Mouse (Mus musculus): Measurements from ENCODE around the gene Gadd45g. TPM values are rescaled to one million over a fixed set of nuclear protein-coding genes. Genes with fewer than 3 reads are reported as not detected.
A peak's percentile ranks its signal among the peaks of the same experiment; 100 is the strongest.
"Not testable (repeated sequence)": the region's sequence is repeated elsewhere in the genome, so short reads cannot be mapped to it uniquely, and the experiment has no call there.

Gene Gadd45g
- total RNA-seq, 4 experiments from 2014 or later: 10.3 to 22.3 (median 14.1) TPM

DNA sequence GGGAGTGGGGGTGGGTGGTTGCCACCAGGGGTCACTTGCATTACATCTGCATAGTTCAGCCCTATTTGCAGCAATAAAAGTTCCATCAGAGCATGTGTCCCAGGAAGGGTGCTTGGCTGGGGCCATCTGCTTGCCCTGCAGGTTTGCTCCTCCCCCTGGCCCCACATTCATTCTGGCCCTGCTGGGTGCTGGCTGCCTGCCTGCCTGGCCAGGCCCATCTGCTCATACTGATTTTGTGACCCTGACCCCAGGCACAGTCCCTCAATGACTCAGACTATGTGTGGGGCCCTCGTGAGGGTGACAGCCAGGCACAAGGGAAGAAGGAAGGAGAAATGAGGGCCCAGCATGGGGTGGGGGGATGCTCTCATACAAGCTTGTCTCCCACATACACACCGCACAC lies 12.9 kb upstream of the Gadd45g start:
- no peak for DNase-seq (ENCODE audit: low spot score in 2 of 2)

DNA sequence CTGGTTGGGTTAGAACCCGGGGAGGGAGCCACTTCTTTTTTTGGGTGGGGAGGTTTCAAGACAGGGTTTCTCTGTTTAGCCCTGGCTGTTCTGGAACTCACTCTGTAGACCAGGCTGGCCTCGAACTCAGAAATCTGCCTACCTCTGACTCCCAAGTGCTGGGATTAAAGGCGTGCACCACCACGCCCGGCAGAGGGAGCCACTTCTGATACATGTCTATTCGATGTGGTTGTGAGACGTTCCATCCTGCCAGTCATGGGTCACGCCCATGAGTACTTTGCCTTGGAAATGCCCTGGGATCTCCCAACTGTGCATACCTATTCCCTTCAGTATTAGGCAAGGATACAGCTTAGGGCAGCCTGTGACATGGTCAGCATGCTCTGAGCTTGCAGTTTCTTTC lies 12.5 kb upstream of the Gadd45g start:
- DNase-seq (ENCODE audit: low spot score in 2 of 2): not testable (repeated sequence)

- no peak for DNase-seq (ENCODE audit: low spot score in 2 of 2)
These were observed 12.0 kb upstream of the Gadd45g start for GRCm38 (mm10) chr13:51834520-51834919.

DNA sequence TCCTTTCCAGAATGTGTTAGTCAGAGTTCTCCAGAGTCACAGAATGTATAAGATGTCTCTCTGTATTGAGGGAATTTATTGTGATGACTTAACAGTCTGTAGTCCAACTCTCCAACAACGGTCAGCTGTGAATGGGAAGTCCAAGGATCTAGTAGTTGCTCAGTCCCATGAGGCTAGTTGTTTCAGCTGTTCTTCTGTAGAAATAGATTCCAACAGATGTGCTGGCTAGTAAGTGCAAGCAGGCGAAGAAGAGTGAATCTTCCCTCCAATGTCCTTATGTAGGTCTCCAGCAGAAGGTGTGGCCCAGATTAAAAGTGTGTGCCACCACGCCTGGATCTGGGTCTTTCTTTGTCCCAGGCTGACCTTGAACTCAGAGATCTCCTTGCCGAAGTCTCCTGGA lies 11.3 kb upstream of the Gadd45g start:
- not testable (repeated sequence) for DNase-seq (ENCODE audit: low spot score in 2 of 2)

DNA sequence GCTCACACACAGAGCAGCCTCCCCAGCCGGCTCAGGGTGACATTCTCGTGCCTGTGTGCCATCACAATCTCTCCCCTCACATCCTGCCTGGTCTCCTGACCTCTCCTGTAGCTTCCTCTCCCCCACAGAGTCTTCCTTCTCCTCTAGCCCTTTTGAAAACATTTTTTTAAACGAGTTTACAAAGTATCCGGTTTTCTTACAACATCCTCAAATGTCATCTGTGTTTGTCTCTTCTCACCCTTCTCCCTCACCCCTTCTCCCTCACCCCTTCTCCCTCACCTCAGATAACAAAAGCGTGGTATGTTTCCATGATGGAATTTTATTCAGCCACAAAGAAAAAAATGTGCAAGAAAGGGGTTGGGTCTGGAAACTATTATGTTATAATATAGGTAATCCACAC lies 9.1 kb upstream of the Gadd45g start:
- no peak for DNase-seq (ENCODE audit: low spot score in 2 of 2)

DNA sequence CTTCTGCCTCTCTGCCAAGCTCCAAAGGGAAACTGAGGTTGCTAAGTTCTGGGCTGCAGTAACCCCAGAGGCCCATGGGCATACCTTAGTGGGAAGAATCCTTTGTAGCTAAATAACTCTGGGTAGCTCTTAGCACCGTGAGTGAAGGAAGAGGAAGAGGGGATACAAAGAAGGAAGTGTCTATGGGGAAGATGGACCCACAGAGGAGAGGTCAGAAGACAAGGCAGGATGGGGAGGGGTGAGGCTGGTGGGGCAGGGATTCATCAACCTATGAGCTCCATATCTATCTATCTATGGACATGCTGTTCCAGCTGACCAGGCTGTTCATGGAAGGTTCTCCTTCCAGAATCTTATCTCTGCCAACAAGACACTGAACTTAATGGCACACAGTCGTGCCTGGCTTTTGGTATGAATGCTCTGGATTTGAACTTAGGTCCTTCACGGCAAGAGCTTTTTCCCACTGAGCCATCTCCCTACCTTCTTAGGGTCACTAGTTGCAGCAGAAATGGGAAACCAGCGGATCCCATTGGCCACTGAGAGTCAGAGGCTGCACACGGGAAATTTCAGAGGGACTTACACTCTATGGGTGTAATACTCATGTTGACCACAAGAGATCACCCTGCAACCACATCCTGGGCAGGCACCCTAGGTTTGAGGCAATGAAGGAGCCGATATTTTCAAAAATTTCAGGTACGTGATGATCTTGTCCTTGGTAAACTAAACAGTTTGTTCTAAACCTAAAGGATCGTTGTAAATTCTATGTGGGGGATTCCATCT lies 7.0 kb upstream of the Gadd45g start:
- DNase-seq (ENCODE audit: low spot score in 2 of 2): no peak

- no peak for DNase-seq (ENCODE audit: low spot score in 2 of 2)
These were observed 5.8 kb upstream of the Gadd45g start for GRCm38 (mm10) chr13:51840702-51841101.

- DNase-seq (ENCODE audit: low spot score in 2 of 2): no peak
These were observed 4.8 kb upstream of the Gadd45g start for GRCm38 (mm10) chr13:51841541-51842115.

GRCm38 (mm10) chr13:51842191-51842590 lies 4.3 kb upstream of the Gadd45g start:
- DNase-seq (ENCODE audit: low spot score in 2 of 2): no peak

GRCm38 (mm10) chr13:51842773-51843172 lies 3.7 kb upstream of the Gadd45g start:
- DNase-seq (ENCODE audit: low spot score in 2 of 2): no peak

GRCm38 (mm10) chr13:51843298-51843697 lies 3.2 kb upstream of the Gadd45g start:
- no peak for DNase-seq (ENCODE audit: low spot score in 2 of 2)

GRCm38 (mm10) chr13:51844118-51844517 lies 2.4 kb upstream of the Gadd45g start:
- DNase-seq (ENCODE audit: low spot score in 2 of 2): no peak

GRCm38 (mm10) chr13:51844661-51845060 lies 1.8 kb upstream of the Gadd45g start:
- peak in 1 of 2 experiments; percentile 57 for DNase-seq (ENCODE audit: low spot score in 2 of 2)

DNA sequence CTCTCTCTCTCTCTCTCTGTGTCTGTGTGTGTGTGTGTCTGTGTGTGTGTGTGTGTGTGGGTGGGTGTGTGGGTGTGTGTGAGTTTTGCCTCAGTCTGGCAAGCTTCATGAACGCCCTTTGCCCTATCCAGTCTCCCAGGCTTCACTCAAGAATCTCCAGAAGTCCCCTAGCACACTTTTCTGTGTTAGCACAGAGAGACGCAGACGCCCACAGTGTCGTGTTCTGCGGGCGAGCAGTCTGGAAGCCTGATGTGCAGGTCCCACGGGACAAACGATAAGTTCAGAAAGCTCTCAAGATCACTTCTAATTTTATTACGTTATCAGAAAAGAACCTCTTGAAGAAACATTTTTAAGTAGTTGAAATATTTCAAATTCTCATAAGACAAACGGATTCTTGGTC lies 1.4 kb upstream of the Gadd45g start:
- DNase-seq (ENCODE audit: low spot score in 2 of 2): peak in 1 of 2 experiments; percentile 13

- peak; percentile 43 to 69 for DNase-seq (ENCODE audit: low spot score in 2 of 2)
These were observed 787 bp upstream of the Gadd45g start for GRCm38 (mm10) chr13:51845591-51846191.

- DNase-seq (ENCODE audit: low spot score in 2 of 2): peak; percentile 52 to 68
These were observed 653 bp downstream of the Gadd45g start for GRCm38 (mm10) chr13:51846868-51847793.

GRCm38 (mm10) chr13:51847979-51848480 lies 1.6 kb downstream of the Gadd45g start:
- DNase-seq (ENCODE audit: low spot score in 2 of 2): peak; percentile 67 to 68

DNA sequence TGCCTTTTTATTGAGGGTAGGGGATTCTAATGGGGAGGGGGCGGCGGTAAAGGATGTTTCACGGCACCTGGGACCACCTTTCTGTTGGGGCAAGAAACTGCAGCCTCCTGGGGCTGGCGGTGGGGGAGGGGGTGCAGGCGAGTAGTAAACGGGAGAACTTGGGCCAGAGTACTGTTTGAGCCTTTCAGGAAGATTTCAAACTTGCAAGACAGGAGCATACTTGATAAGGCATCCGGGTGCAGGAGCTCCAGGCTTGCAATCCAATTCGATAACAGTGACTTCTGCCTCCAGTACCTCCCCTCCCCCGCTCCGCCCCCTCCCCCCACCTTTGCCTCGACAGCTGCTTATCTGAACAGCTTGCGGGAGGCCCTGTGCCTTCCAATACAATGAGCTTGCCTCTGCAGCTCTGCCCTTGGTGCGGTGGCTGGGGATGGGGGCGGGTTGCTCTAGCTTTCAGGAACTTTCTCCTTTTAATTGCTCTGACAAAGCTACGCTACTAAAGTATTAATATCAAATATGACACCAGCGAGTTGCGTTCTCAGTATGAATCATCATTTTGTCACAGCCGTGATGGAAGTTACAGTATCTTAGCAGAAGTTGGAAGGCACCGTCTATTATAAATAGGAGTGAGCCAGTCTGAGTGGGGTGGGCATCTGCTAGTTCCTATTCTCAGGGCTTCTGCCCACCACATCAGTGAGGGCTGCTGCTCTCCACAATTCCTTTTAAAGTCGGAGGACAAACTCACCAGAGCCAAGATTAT lies 2.2 kb downstream of the Gadd45g start:
- DNase-seq (ENCODE audit: low spot score in 2 of 2): peak; percentile 34 to 86

DNA sequence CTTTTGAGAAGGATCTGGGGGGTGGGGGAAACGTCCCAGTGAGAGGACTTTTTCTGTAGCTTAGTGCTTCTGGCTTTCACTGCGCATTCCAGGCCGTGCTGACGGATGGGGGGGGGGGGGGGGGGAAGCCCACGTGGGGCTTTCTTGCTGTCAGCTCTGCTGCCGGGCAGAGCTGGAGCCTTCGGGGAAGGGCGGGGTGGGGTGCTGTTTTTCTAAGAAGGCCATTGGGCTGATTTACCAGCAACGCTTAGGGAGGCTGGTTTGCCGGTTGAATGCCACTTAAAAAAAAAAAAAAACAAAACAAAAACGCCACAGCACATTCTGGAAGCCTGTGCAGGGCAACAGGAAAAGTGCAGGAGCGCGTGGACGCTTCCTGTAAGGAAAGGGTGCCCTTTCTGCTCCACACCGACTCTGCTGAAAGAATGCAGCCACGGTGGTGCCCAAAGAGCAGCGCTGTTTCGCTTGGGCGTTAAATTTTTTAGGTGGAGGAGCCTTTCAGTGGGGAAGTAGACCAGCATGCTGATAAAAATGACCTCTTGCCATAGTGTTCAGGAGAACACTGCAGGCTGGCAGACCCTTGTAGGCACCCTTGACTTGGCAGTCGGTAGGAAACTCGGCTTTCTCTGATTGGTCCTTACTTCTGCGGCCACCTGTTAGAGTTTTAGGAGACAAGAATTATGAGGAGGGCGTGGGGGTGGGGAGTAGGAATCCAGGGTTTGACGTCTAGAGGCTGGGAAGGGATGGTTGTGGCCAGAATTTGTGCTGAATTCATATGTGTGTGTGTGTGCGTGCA lies 3.0 kb downstream of the Gadd45g start:
- DNase-seq (ENCODE audit: low spot score in 2 of 2): no peak

DNA sequence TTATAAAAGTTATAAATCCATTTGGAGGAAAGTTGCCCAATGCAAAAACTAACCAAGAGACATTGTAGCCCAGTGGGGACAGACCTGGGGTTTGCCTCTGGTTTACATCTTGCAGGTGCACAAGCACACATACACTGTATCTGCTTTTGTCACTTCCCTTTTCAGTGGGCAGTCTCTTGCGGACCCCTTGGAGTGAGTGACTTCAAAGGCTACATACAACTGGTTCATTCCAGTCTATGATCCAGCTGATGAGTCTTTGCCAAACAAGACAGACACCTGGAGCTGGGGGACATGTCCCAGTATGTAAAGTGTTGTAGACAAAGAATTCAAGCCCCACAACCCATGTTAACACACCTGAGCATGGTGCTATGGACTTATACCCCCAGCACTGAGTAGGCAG lies 4.1 kb downstream of the Gadd45g start:
- DNase-seq (ENCODE audit: low spot score in 2 of 2): no peak

Measured in left cerebral cortex, adult 8-10 months (tissue).